Mouse (Mus musculus): ENCODE data around the gene G0s2. TPM values are rescaled to one million over a fixed set of nuclear protein-coding genes. Genes with fewer than 3 reads are reported as not detected.
"Not testable (repeated sequence)": the region's sequence is repeated elsewhere in the genome, so short reads cannot be mapped to it uniquely, and the experiment has no call there.

G0s2 gene
- total RNA-seq, 2 experiments from 2014 or later = 45.2 to 61.4 TPM

DNA sequence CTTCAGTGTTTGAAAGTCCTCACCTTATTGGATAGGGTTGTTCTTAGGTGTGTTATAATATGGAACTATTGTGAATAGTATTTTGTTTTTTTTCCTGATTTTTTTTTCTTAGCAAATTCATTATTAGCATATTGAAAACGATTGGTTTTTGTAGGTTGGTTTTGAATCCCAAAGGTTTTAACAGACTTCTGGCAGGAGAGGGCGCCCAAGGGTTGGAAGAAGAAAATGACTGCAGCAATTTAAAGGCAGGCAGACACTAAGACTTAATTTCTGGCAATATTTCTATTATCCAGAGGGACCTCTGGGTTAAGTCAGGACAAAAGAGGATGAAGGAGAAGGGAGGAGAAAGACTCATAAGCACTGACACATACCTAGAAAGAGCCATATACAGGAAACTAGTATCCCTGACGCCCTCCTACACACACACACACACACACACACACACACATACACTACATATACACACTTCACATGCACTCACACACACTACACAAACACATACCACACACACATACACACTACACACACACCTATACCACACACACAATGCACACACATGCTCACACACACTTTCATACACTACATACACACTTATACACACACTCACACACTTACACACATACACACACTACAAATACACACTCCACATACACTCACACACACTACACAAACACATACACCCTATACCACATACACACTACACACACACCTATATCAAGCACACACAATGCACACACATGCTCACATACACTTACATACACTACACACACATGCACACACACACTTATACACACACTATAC is 17.3 kb downstream of the G0s2 start:
- peak; percentile 59 to 73 for DNase-seq (ENCODE audit: low spot score in 2 of 2)

- DNase-seq (ENCODE audit: low spot score in 2 of 2) = no peak
Measured at GRCm38 (mm10) chr1:193255032-193255431, 18.0 kb downstream of the G0s2 start.

DNA sequence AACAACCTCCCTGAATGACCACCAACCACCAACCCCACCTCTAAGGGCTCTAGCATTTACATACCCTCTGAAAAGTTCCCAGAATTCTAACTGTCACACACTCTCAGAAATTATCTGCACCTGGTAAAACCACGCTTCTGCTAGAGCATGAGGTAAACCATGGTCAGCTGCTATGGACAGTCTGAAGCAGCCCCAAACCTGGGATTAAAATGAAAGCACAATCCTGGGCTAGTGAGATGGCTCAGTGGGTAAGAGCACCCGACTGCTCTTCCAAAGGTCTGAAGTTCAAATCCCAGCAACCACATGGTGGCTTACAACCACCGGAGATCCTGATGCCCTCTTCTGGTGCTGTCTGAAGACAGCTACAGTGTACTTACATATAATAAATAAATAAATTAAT is 19.1 kb downstream of the G0s2 start:
- not testable (repeated sequence) for DNase-seq (ENCODE audit: low spot score in 2 of 2)

DNA sequence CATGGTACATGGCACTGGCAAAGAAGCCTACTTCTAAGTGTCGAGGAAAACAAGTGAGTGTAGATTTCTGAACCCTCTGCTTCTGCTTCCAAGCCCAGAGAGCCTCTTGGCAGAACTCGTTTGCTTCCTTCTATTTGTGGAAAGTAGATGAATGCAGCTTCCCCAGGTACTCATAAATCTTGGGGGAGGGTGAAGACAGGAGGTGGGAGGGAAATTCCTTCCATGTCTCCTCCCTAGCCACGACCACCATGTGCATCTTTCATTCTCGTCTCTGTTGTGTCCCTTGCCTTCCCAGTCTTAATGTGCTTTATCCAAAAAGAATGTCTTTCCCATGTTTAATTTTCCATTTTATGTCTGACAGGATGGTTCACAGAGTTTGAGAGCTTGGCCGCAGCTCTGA is 20.4 kb downstream of the G0s2 start:
- no peak for DNase-seq (ENCODE audit: low spot score in 2 of 2)

DNA sequence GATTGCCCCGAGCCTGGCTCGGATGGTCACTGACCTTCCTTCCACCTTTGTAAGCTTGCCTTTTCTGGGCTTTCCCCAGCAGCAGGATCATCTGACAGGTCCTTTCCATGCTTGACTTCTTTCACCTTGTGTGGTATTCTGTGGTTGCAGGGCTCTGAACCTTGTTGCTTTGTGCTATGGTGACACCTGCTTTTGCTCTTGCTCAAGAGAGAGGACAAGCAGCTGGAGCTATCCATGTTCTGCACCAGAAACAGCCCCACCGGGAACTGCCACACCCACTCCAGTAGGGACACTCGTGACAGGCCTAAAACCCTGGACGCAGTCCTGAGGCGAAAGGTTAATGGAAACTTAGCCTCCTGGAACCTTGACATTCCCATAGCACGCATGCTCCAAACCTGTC is 21.6 kb downstream of the G0s2 start:
- no peak for DNase-seq (ENCODE audit: low spot score in 2 of 2)

DNA sequence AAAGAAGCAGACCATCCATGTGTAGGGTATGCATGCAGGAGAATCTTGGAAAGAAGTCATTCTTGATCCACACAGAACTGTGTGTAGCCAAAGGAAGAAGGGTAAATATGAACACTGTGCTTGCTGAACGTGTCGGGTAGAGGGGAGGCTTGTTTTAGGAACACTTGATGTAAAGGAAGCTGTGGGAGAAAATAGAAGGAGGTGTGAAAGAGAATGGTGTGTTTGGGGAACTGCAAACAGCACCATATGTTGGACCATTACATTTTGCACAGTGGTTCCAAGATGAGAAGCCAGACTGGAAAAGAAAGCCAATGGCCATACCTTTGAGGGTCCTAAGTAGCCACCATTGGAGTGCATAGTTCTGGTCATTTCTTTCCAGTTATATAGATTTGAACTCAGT is 23.0 kb downstream of the G0s2 start:
- no peak for DNase-seq (ENCODE audit: low spot score in 2 of 2)

DNA sequence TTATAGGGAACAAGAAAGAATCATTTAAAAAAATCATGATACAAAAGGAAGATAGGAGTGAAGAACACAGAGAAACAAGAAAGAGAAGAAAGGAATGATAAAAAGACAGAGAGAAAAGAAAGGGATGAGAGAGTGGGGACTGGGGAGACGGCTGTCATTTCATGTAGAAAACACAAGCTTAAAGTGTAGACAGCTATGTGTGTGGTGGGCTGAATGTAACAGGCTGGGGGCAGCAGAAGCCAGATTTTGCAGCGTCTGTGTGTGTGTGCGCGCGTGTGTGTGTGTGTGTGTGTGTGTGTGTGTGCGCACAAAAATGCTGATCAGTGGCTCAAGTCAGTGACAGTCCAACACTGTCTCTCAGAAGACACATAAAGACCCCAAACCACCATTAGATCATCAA is 28.8 kb downstream of the G0s2 start:
- DNase-seq (ENCODE audit: low spot score in 2 of 2) = no peak

DNA sequence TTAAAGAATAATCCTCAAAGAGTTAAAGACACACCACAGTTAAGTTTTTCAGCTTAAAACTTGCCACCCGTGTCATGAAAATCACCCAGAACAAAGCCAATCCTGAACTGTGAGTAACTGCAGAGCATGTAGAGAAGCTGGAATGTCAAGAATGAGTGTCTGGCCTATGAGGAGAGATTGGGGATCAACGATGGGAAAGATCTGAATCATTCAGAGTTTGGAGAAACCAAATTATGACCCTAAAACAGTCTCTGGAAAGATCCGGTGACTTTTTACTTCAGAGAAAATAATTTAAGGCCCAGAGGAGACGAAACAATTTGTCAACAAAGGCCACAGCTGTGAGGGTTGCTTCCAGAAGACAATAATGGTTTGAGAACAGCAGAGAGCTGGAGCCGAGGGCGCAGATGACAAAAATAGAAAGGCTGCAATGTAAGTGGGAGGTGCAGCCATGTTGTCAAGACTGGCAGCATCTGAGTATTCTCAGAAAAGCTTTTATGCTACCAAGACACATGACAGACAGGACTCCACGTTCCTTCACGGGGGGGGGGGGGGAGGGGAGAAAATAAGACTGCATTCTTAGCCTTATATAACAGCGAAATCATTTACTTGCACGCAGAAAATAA is 29.3 kb downstream of the G0s2 start:
- DNase-seq (ENCODE audit: low spot score in 2 of 2) = no peak

- no peak for DNase-seq (ENCODE audit: low spot score in 2 of 2)
Measured at GRCm38 (mm10) chr1:193242863-193243262, 30.2 kb downstream of the G0s2 start.

DNA sequence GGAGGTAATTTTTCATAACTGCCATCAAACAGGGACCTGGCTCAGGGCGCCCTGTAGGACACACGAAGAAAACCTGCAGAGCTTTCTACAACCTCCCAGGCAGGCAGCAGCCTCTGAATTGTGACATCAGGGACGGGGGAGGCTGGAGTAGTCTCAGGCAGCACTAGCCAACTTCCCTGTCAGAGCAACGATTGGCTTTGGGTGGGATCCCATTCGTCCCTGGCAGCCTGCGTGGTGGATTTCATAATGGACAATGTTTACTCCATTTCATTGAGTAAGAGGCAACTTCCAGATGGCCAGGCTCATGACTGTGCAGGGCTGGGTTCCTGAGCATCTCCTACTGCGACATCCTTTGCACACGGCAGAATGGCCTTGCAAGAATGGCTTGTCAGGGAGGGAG is 30.8 kb downstream of the G0s2 start:
- DNase-seq (ENCODE audit: low spot score in 2 of 2) = peak; percentile 46 to 75

DNA sequence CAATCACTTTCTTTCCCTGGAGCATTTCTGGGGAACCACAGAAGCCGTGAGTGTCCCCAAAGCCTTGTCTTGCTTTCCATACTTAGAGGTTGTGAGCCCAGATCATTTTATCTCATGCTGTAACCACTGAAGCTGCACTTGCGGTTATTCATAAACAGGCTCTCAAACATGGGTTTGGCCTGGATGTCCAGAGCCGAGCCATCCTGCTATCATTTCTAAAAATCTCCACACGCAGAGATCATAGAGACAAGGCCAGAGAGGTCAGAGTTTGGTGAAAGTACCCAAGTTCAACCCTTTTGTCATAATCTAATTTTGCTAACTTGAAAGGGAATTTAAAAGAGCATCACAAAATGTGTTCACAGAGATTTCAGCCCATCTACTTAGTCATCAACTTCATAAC is 31.6 kb downstream of the G0s2 start:
- no peak for DNase-seq (ENCODE audit: low spot score in 2 of 2)

- DNase-seq (ENCODE audit: low spot score in 2 of 2) = no peak
Measured at GRCm38 (mm10) chr1:193238426-193238825, 34.6 kb downstream of the G0s2 start.

DNA sequence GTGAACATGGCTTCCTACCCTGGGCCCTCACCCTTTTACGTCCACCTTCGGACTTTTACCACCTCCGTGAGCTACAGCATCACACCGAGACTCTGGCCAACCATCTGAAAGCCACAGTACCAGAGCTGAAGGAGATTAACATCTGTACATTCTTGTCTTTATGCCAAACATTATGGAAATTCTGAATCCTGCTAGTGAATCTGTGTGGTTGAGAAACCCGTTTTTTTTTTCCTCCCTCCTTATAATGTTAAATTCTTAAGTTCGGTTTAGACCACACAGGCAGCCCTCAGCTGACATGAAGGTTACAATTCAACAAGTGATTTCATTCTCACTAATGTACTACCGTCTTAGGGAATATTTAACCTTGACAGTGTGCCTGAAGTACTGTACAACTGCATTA is 38.1 kb downstream of the G0s2 start:
- no peak for DNase-seq (ENCODE audit: low spot score in 2 of 2)

DNA sequence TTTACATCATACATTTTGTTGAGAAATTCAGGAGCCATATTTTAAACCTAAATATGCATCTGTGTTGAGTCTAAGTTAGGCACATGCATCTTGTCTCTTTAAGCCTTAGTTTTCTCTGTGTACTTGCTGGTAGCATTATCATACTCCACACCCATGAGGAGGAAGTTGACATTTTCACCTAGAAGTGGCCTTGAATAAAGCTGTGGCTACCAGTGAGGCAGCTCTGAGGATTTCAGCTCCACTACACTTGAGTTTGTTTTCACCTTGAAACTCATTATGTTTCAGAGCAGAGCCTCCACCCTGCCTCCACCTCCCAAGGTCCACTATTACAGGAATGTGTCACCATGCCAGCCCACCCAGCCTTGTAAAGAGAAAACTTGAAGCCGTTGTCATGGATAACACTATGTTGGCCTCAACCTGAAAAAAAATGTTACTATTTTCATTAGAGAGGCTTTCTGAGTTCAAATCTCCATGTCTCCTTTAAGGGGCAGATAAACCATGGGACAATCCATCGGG is 38.8 kb downstream of the G0s2 start:
- DNase-seq (ENCODE audit: low spot score in 2 of 2) = no peak

- DNase-seq (ENCODE audit: low spot score in 2 of 2) = no peak
Measured at GRCm38 (mm10) chr1:193232732-193233131, 40.3 kb downstream of the G0s2 start.

GRCm38 (mm10) chr1:193230935-193231334 is 42.1 kb downstream of the G0s2 start:
- DNase-seq (ENCODE audit: low spot score in 2 of 2) = no peak

- no peak for DNase-seq (ENCODE audit: low spot score in 2 of 2)
Measured at GRCm38 (mm10) chr1:193230531-193230930, 42.5 kb downstream of the G0s2 start.

GRCm38 (mm10) chr1:193229570-193229969 is 43.4 kb downstream of the G0s2 start:
- no peak for DNase-seq (ENCODE audit: low spot score in 2 of 2)

DNA sequence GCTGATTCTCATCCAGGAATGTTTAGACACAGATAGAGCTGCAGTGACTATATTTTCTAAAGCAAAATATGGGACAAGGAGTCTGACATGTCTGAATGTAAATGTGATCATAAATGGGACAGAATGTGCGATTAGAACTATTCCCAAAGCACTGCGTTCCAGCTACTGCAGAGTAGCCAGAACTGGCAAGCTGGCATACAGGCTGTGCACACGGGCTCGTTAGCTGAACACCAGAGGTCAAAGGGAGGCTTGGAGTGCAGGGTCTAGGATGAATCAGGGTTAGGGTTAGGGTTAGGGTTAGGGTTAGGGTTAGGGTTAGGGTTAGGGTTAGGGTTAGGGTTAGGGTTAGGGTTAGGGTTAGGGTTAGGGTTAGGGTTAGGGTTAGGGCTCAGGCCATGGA is 45.5 kb downstream of the G0s2 start:
- no peak for DNase-seq (ENCODE audit: low spot score in 2 of 2)

DNA sequence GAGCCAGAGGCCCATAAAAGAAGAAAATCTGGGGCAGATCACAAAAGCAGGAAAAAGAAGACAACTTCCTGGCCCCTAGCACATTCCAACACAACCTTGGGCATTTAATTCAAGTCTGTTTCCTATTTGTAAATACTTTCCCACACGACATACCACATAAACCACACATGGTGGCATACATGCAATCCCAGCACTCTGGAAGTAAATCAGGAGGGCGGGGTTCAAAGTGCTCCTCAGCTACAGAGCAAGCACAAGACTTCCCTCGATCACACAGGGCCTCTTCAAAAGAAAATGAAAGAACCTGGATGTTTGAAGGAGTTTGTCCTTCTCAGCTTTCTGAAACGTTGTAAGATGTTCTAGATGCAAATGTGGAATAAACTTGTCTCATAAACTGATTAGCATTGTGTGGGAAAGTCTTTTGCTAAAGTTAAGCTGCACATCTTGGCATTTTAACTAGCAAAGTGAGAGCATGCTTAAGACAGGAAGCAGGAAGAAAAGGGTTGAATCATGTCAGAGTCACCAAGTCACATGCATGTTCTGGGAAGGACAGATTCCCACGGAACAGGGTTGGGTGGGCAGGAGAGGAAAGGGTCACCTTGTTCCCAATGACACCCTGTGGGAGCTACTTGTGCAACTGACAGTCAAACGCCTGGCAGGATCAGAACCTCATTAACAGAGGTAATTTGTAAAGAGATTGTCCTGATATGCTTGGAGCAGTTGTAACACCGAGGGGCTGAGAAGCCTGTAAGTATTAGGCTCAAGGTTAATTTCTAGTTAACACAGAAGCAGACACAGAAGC is 46.1 kb downstream of the G0s2 start:
- DNase-seq (ENCODE audit: low spot score in 2 of 2) = no peak

- DNase-seq (ENCODE audit: low spot score in 2 of 2) = no peak
Measured at GRCm38 (mm10) chr1:193226114-193226513, 46.9 kb downstream of the G0s2 start.

DNA sequence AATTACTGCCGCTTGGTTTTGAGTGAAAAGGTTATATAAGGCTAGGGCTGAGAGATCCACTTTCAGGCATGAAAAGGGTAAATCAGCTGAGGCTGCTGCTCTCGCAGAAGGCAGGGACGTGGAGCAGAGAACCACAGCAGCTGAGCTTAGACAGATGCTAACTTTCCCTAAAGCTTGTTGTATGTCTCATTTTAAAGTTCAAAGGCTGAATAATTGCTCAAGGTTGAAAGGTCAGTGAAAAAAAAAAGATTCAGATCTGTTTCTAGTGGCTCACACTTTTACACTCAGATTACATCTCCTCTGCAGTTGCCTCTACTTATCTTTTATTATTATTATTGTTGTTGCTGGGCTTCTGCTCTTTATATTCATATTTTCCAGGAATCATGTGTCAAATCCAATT is 47.5 kb downstream of the G0s2 start:
- no peak for DNase-seq (ENCODE audit: low spot score in 2 of 2)
